Mouse (Mus musculus): ENCODE results near the gene Trim47.

- TF ChIP-seq POLR2A (IDR thresholded peaks at IDR 0.05; ENCODE audit: insufficient read length, low read depth) (peak; percentile 64), MAX (IDR thresholded peaks at IDR 0.05; ENCODE audit: low read depth) (no peak), MYOD1 (IDR thresholded peaks at IDR 0.05; ENCODE audit: control insufficient read depth in 1 of 3, insufficient read length in 2 of 3, low read depth in 2 of 3) (peak in 1 of 3 experiments; percentile 57)
Observed at GRCm38 (mm10) chr11:116086258-116087193, 40.5 kb downstream of the Trim47 start, which contains the start of gene Wbp2.
